Mouse (Mus musculus): ENCODE data around the gene Il11.

The Il11 gene

GRCm38 (mm10) chr7:4789436-4789935 is 6.8 kb upstream of the Il11 start, which contains the start of gene Tmem238:
Tmem238 (minus strand) TSS chr7:4789656.
- peak; percentile 18; the same call in 1 of the 2 replicates for ATAC-seq (ENCODE audit: insufficient number of reproducible peaks, low FRiP score, low TSS enrichment)

GRCm38 (mm10) chr7:4788499-4789435 is 6.1 kb upstream of the Il11 start:
- peak; percentile 10; the same call in 1 of the 2 replicates for ATAC-seq (ENCODE audit: insufficient number of reproducible peaks, low FRiP score, low TSS enrichment)

- peak; percentile 81; the same call in 1 of the 2 replicates for ATAC-seq (ENCODE audit: insufficient number of reproducible peaks, low FRiP score, low TSS enrichment)
Measured at GRCm38 (mm10) chr7:4783667-4784268, 1.1 kb upstream of the Il11 start.

GRCm38 (mm10) chr7:4782130-4782529 is 529 bp downstream of the Il11 start:
- no peak for ATAC-seq (ENCODE audit: insufficient number of reproducible peaks, low FRiP score, low TSS enrichment)

- no peak for ATAC-seq (ENCODE audit: insufficient number of reproducible peaks, low FRiP score, low TSS enrichment)
Measured at GRCm38 (mm10) chr7:4779921-4780320, 2.7 kb downstream of the Il11 start.

- ATAC-seq (ENCODE audit: insufficient number of reproducible peaks, low FRiP score, low TSS enrichment) = no peak
Measured at GRCm38 (mm10) chr7:4777851-4778637, 4.6 kb downstream of the Il11 start.

GRCm38 (mm10) chr7:4776861-4777830 is 5.5 kb downstream of the Il11 start:
- ATAC-seq (ENCODE audit: insufficient number of reproducible peaks, low FRiP score, low TSS enrichment) = no peak

GRCm38 (mm10) chr7:4776131-4776530 is 6.5 kb downstream of the Il11 start:
- ATAC-seq (ENCODE audit: insufficient number of reproducible peaks, low FRiP score, low TSS enrichment) = no peak

- no peak for ATAC-seq (ENCODE audit: insufficient number of reproducible peaks, low FRiP score, low TSS enrichment)
Measured at GRCm38 (mm10) chr7:4771202-4771601, 11.5 kb downstream of the Il11 start, which contains the start of gene Fam71e2. Fam71e2 (minus strand) TSS chr7:4771302.

- no peak for ATAC-seq (ENCODE audit: insufficient number of reproducible peaks, low FRiP score, low TSS enrichment)
Measured at GRCm38 (mm10) chr7:4764946-4765710, 17.5 kb downstream of the Il11 start.

- no peak for ATAC-seq (ENCODE audit: insufficient number of reproducible peaks, low FRiP score, low TSS enrichment)
Measured at GRCm38 (mm10) chr7:4759670-4760069, 23.0 kb downstream of the Il11 start.

- ATAC-seq (ENCODE audit: insufficient number of reproducible peaks, low FRiP score, low TSS enrichment) = peak; percentile 10; the same call in 1 of the 2 replicates
Measured at GRCm38 (mm10) chr7:4752821-4753570, 29.7 kb downstream of the Il11 start, which contains the start of gene Cox6b2. Cox6b2 (minus strand) TSS chr7:4753094.

- no peak for ATAC-seq (ENCODE audit: insufficient number of reproducible peaks, low FRiP score, low TSS enrichment)
Measured at GRCm38 (mm10) chr7:4751971-4752820, 30.5 kb downstream of the Il11 start.

GRCm38 (mm10) chr7:4749169-4749568 is 33.5 kb downstream of the Il11 start:
- ATAC-seq (ENCODE audit: insufficient number of reproducible peaks, low FRiP score, low TSS enrichment) = no peak

- no peak for ATAC-seq (ENCODE audit: insufficient number of reproducible peaks, low FRiP score, low TSS enrichment)
Measured at GRCm38 (mm10) chr7:4748321-4748720, 34.3 kb downstream of the Il11 start.

GRCm38 (mm10) chr7:4747156-4747899 is 35.3 kb downstream of the Il11 start:
- no peak for ATAC-seq (ENCODE audit: insufficient number of reproducible peaks, low FRiP score, low TSS enrichment)
